In the genomic region with DNA sequence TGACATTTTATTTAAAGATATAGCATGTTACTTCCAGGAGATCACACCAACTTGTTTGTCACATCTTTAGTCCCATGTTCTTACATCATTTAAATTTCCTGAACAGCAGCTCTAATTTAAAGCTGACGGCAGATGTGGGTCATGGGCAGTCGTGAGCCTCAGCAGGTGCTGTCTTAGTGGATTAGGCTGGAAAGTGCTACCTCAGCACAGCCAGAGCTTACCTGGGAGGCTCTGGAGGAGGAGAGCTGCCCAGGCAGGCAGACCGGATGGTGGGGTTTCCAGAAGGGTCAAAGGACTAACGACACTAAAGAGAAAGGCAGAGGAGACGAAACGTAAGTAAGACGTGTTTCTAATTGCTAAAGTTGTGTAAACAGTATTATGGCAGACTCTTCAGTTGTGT, we compare ENCODE assay signal across 32 mouse cellular contexts. TPM values are rescaled to one million over a fixed set of nuclear protein-coding genes. Genes with fewer than 3 reads are reported as not detected.
A peak's percentile ranks its signal among the peaks of the same experiment; 100 is the strongest.
DNase-seq lines count a peak whose midpoint lies in the region; ATAC-seq lines count a peak whose summit lies in the region.
"Had no signal": no experiment of that assay in that cellular context is flagged by ENCODE, and none has a peak within 500 bp of the region (broad histone marks: within the 10 kb centered on the region; RNA-seq: fewer than 3 reads in every experiment).

No protein-coding gene starts in this region.

- peaks cover 10% of the 10 kb centered on the region for H3K36me3 ChIP-seq in hindbrain, embryonic 12.5 days

- no peak overlapping the region for H3K9ac ChIP-seq in hindbrain, embryonic 12.5 days
- H3K9ac ChIP-seq: embryonic facial prominence, embryonic 13.5 days; forebrain, embryonic 12.5 days; forebrain, embryonic 15.5 days; heart, embryonic 12.5 days; heart, embryonic 15.5 days; hindbrain, embryonic 14.5 days had no signal

- H3K4me2 ChIP-seq in hindbrain, embryonic 12.5 days (replicated peaks) = no peak overlapping the region
- H3K4me2 ChIP-seq: embryonic facial prominence, embryonic 13.5 days; forebrain, embryonic 12.5 days; forebrain, embryonic 15.5 days; heart, embryonic 12.5 days; heart, embryonic 15.5 days; hindbrain, embryonic 14.5 days had no signal

- H3K27ac ChIP-seq in hindbrain, embryonic 12.5 days = no peak overlapping the region
- H3K27ac ChIP-seq: embryonic facial prominence, embryonic 10.5 days; embryonic facial prominence, embryonic 13.5 days; forebrain, embryonic 12.5 days; forebrain, embryonic 15.5 days; heart, embryonic 15.5 days; hindbrain, embryonic 10.5 days; hindbrain, embryonic 14.5 days; hindbrain, postnatal 0 days had no signal

- ATAC-seq in hindbrain, embryonic 12.5 days (ENCODE audit: low FRiP score) = no peak
- ATAC-seq: forebrain, embryonic 15.5 days; hindbrain, postnatal 0 days; inflammation-experienced regulatory T-cells, adult 6 months; Patski had no signal

- DNase-seq in kidney, postnatal 10 days = peak; percentile 14
- DNase-seq in kidney, postnatal 14 days = no peak
- peak; percentile 89 for DNase-seq in retina, adult 2 months (ENCODE audit: low read depth, low spot score)
- DNase-seq in retina, embryonic 14.5 days (ENCODE audit: low spot score) = no peak
- peak; percentile 36 for DNase-seq in retina, postnatal 1 day
- no peak for DNase-seq in frontal cortex, postnatal 36 days (ENCODE audit: low spot score in 2 of 2)
- DNase-seq: adrenal gland, postnatal 10 days; adrenal gland, postnatal 36 days; B cell, adult 2 months; cerebellum, adult 11 months; cerebellum, adult 8-10 months; cerebellum, postnatal 10 days; cerebellum, postnatal 36 days; embryo, embryonic 11 days; gastrocnemius, postnatal 10 days; gastrocnemius, postnatal 36 days; heart, postnatal 10 days; heart, postnatal 36 days had no signal

- WGBS in hindbrain, embryonic 12.5 days = 79% methylated on average over 7 of the region's 7 CpGs

- H3K27me3 ChIP-seq in hindbrain, embryonic 12.5 days = no peaks in the 10 kb centered on the region
- H3K27me3 ChIP-seq: embryonic facial prominence, embryonic 13.5 days; forebrain, embryonic 12.5 days; forebrain, embryonic 15.5 days; heart, embryonic 12.5 days; heart, embryonic 15.5 days; Patski had no signal

- H3K9me3 ChIP-seq in hindbrain, embryonic 12.5 days (replicated peaks) = no peaks in the 10 kb centered on the region
- H3K9me3 ChIP-seq: embryonic facial prominence, embryonic 10.5 days; embryonic facial prominence, embryonic 13.5 days; forebrain, embryonic 12.5 days; forebrain, embryonic 15.5 days; G1E; heart, embryonic 12.5 days; heart, embryonic 15.5 days; hindbrain, embryonic 10.5 days had no signal

- H3K4me1 ChIP-seq in hindbrain, embryonic 12.5 days = no peaks in the 10 kb centered on the region
- H3K4me1 ChIP-seq: embryonic facial prominence, embryonic 10.5 days; embryonic facial prominence, embryonic 13.5 days; forebrain, embryonic 12.5 days; forebrain, embryonic 15.5 days; heart, embryonic 15.5 days; hindbrain, embryonic 10.5 days had no signal

- H3K4me3 ChIP-seq in hindbrain, embryonic 12.5 days = no peak overlapping the region
- H3K4me3 ChIP-seq: embryonic facial prominence, embryonic 10.5 days; embryonic facial prominence, embryonic 13.5 days; erythroblast, embryonic 14.5 days; forebrain, embryonic 12.5 days; forebrain, embryonic 15.5 days; heart, embryonic 12.5 days; heart, embryonic 15.5 days; hindbrain, embryonic 10.5 days had no signal

RNA-seq across cellular contexts. Expression of a gene that starts 31.2 kb away (rescaled TPM):
- polyA plus RNA-seq in hindbrain, embryonic 12.5 days (2016; fragmentation: Nextera tagmentation; extraction: Ambion mirVana) = 757 and 772 TPM in 2 replicates

RNA-seq across cellular contexts. Expression of a gene that starts 39.9 kb away (rescaled TPM):
- 89.0 and 92.4 TPM in 2 replicates for polyA plus RNA-seq in hindbrain, embryonic 12.5 days (2016; fragmentation: Nextera tagmentation; extraction: Ambion mirVana)

RNA-seq across cellular contexts. Expression of a gene that starts 53.4 kb away (rescaled TPM):
- polyA plus RNA-seq in hindbrain, embryonic 12.5 days (2016; fragmentation: Nextera tagmentation; extraction: Ambion mirVana) = not detected in 2 replicates
- polyA plus RNA-seq: embryonic facial prominence, embryonic 10.5 days; erythroblast, embryonic 14.5 days; forebrain, embryonic 12.5 days; G1E; heart, embryonic 12.5 days; heart, embryonic 15.5 days; inflammation-experienced regulatory T-cells, adult 6 months had no signal

Comparison
In these comparisons a context has a peak if more than half of its experiments do, and no peak if none do; other contexts are left out.
1. DNase-seq: peak in kidney, postnatal 10 days (single experiment), retina, adult 2 months (single experiment) and retina, postnatal 1 day (single experiment); none in kidney, postnatal 14 days (single experiment), retina, embryonic 14.5 days (single experiment) and frontal cortex, postnatal 36 days (0 of 2).